Mouse (Mus musculus): ENCODE data around the gene Prpsap1. TPM values are rescaled to one million over a fixed set of nuclear protein-coding genes. Genes with fewer than 3 reads are reported as not detected.

The Prpsap1 gene
- polyA plus RNA-seq, 1 experiment from 2014 or later: 59.3 TPM

DNA sequence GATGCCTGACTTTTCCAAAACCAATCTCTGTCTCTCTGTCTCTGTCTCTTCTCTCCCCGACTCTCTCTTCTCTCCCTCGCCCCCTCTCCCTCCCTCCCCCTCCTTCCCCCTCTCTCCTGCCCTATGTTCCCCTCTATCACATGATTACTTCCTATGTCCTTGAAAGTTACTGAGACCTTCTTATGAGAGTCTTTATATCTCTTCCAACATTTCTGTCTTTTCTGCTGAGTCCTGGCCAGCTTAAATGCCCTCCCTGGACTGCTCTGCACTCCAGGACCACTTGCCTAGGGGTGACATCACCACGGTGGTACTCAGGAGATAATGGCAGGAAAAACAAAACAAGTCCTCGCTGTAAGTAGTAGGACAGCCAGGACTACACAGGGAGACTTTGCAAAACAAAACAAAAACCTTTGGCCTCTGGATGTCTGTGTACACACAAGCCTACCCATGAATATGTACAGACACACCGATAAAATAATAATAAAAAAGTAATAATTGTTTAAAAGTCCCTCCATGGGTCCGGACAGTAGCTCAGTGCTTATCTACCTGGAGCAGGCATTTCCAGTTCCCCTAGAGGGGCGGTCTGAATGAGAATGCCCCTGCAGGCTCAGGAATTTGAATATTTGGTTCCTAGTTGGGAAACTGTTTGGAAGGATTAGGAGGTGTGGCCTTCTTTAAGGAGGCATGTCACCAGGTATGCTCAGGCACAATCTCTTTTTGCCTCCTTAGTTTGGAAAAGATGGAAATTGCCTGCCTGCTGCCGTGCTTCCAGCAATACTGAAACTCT is 69.2 kb downstream of the Prpsap1 start:
- no peak overlapping the region for H3K4me2 ChIP-seq
- H3K4me3 ChIP-seq (replicated peaks): no peak overlapping the region
- H3K27ac ChIP-seq: peak overlapping the region; percentile 55; the same call in 1 of the 2 replicates

DNA sequence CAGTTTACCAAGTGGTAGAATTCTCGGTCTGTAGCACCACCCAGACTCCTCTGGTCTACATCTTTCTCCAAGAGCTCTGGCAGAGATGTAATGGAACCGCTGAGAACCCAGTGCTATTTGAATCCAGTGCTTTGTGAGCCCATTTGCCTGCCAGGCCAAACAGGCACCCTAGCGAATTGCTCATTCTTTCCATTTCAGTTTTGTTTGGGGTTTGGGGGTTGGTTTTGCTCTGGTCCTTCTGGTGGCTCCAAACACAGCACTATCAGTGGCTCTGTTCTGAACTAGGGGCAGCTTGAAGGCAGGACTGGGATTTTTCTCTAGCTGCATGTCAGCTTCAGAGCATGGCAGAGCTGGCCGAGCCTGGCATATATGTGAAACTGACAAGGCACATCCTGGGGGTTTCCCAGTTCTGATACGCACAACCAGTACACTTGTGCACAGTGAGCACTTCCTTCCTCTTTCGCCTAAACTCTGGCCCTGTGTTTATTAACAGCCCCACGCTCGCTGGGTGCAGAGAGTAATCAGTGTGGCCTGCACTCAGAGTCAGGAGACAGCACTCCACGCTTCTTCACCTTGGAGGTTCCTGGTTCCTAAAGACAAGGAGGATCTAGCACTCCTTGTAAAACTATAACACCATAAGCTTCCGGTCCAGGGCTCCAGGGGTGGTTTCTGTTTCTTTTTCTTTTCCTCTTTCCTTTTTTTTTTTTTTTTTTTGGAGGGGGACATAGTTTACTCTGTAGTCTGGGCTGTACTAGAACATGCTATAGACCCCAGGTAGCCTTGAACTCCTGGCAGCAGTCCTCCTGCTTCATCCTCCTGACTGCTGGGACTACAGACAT is 70.0 kb downstream of the Prpsap1 start:
- Histone ChIP-seq H3K36me3 (no peaks in the 10 kb centered on the region), H3K4me1 (replicated peaks) (peaks cover 25% of the 10 kb centered on the region), H3K27me3 (no peaks in the 10 kb centered on the region), H3K4me2 (no peak overlapping the region), H3K27ac (peak overlapping the region; percentile 55), H3K4me3 (replicated peaks) (no peak overlapping the region), H3K9ac (peak overlapping the region; percentile 22; the same call in 1 of the 2 replicates), H3K9me3 (replicated peaks) (no peaks in the 10 kb centered on the region)
- 39% methylated on average over 10 of the region's 10 CpGs for WGBS (ENCODE audit: insufficient replicate concordance)
- DNase-seq (no peak), ATAC-seq (ENCODE audit: low read depth) (no peak)

More for the DNA sequence above, 69.2 kb downstream of the Prpsap1 start:
- Histone ChIP-seq H3K27me3 (no peaks in the 10 kb centered on the region), H3K9ac (0 out of 2 replicates have a peak overlapping the region, but pooled peaks have one; percentile 22), H3K9me3 (replicated peaks) (no peaks in the 10 kb centered on the region), H3K4me1 (replicated peaks) (peaks cover 33% of the 10 kb centered on the region), H3K36me3 (no peaks in the 10 kb centered on the region)
- no peak for DNase-seq
- no peak for ATAC-seq (ENCODE audit: low read depth)
- WGBS (ENCODE audit: insufficient replicate concordance): 26% methylated on average over 8 of the region's 8 CpGs

DNA sequence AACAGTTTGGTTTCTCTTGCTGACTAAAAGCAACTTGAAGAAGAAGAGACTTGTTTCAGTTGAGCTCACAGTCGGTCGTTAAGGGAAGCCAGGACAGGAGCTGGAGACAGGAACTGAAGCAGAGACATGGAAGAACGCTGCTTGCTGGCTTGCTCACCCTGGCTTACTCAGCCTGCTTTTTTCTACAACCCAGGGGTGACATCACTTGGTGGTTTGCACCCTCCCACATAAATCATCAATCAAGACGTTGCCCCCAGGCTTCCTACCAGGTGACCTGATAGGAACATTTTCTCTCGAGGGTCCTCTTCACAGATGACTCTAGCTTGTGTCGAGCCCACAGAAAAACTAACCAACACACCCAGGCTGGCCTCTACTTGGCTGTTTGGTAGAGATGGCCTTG is 70.8 kb downstream of the Prpsap1 start:
- ATAC-seq (ENCODE audit: low read depth): no peak
- 57% methylated on average over 6 of the region's 6 CpGs for WGBS (ENCODE audit: insufficient replicate concordance)

GRCm38 (mm10) chr11:116422562-116422961 is 71.4 kb downstream of the Prpsap1 start:
- 78% methylated on average over 2 of the region's 2 CpGs for WGBS (ENCODE audit: insufficient replicate concordance)
- Histone ChIP-seq H3K4me3 (replicated peaks) (no peak overlapping the region), H3K36me3 (no peaks in the 10 kb centered on the region), H3K27me3 (no peaks in the 10 kb centered on the region), H3K9ac (no peak overlapping the region), H3K9me3 (replicated peaks) (no peaks in the 10 kb centered on the region), H3K4me2 (no peak overlapping the region), H3K27ac (no peak overlapping the region), H3K4me1 (replicated peaks) (peaks cover 26% of the 10 kb centered on the region)
- ATAC-seq (ENCODE audit: low read depth) (no peak), DNase-seq (no peak)

More for the DNA sequence above, 70.8 kb downstream of the Prpsap1 start:
- Histone ChIP-seq H3K9ac (no peak overlapping the region), H3K4me3 (replicated peaks) (no peak overlapping the region), H3K27ac (no peak overlapping the region), H3K36me3 (no peaks in the 10 kb centered on the region), H3K4me2 (no peak overlapping the region), H3K27me3 (no peaks in the 10 kb centered on the region), H3K4me1 (replicated peaks) (peaks cover 22% of the 10 kb centered on the region), H3K9me3 (replicated peaks) (no peaks in the 10 kb centered on the region)
- no peak for DNase-seq

DNA sequence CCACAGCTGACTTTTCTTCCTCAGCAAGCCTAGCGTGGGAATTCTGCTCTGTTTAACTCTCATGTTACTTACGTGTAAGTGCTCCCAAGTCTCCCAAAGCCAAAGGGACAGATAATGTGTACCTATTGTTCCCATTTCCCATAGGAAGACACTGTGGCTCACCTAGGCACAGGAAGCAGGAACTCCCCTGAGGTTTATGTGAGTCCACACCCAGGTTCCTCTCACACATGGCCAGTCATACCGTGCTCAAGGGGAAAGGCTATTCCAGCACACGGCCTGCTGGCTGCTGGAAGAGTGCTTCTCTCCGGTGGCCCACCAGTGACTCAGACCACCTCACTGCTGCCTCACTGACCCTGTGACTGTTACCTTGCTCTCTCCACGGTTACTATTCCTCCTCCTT is 72.9 kb downstream of the Prpsap1 start:
- Histone ChIP-seq H3K4me2 (no peak overlapping the region), H3K4me1 (replicated peaks) (peaks cover 26% of the 10 kb centered on the region), H3K9me3 (replicated peaks) (no peaks in the 10 kb centered on the region), H3K4me3 (replicated peaks) (no peak overlapping the region), H3K27ac (no peak overlapping the region), H3K36me3 (no peaks in the 10 kb centered on the region), H3K9ac (no peak overlapping the region), H3K27me3 (no peaks in the 10 kb centered on the region)
- no peak for ATAC-seq (ENCODE audit: low read depth)
- DNase-seq: no peak
- WGBS (ENCODE audit: insufficient replicate concordance): 68% methylated on average over 6 of the region's 6 CpGs

Other genes with a start within 250 kb of the Prpsap1 start
- 47.6 and 51.6 TPM in 2 replicates for gene Srp68, start 220.0 kb downstream of the Prpsap1 start, polyA plus RNA-seq (2015; fragmentation: Nextera tagmentation; extraction: Ambion mirVana)
- 0.07 TPM in 1 of 2 replicates, not detected in the other for gene Galr2, start 213.3 kb downstream of the Prpsap1 start, polyA plus RNA-seq (2015; fragmentation: Nextera tagmentation; extraction: Ambion mirVana)
- gene Exoc7, start 187.0 kb downstream of the Prpsap1 start, polyA plus RNA-seq (2015; fragmentation: Nextera tagmentation; extraction: Ambion mirVana): 21.3 and 25.1 TPM in 2 replicates
- 1.1 and 1.2 TPM in 2 replicates for gene Foxj1, start 158.8 kb downstream of the Prpsap1 start, polyA plus RNA-seq (2015; fragmentation: Nextera tagmentation; extraction: Ambion mirVana)
- gene Rnf157, start 81.2 kb downstream of the Prpsap1 start, polyA plus RNA-seq (2015; fragmentation: Nextera tagmentation; extraction: Ambion mirVana): 1.1 and 1.4 TPM in 2 replicates
- 28.2 and 33.0 TPM in 2 replicates for gene Ubald2, start 60.1 kb downstream of the Prpsap1 start, polyA plus RNA-seq (2015; fragmentation: Nextera tagmentation; extraction: Ambion mirVana)
- gene Qrich2, start 28.0 kb downstream of the Prpsap1 start, polyA plus RNA-seq (2015; fragmentation: Nextera tagmentation; extraction: Ambion mirVana): not detected in 2 replicates
- 28.5 and 32.7 TPM in 2 replicates for gene Sphk1, start 36.7 kb upstream of the Prpsap1 start, polyA plus RNA-seq (2015; fragmentation: Nextera tagmentation; extraction: Ambion mirVana)
- 17.5 and 22.1 TPM in 2 replicates for gene Ube2o, start 87.2 kb upstream of the Prpsap1 start, polyA plus RNA-seq (2015; fragmentation: Nextera tagmentation; extraction: Ambion mirVana)
- not detected in 2 replicates for gene Aanat, start 92.2 kb upstream of the Prpsap1 start, polyA plus RNA-seq (2015; fragmentation: Nextera tagmentation; extraction: Ambion mirVana)
- 5.8 and 6.6 TPM in 2 replicates for gene Rhbdf2, start 132.8 kb upstream of the Prpsap1 start, polyA plus RNA-seq (2015; fragmentation: Nextera tagmentation; extraction: Ambion mirVana)
- 0.31 and 0.33 TPM in 2 replicates for gene Prcd, start 159.3 kb upstream of the Prpsap1 start, polyA plus RNA-seq (2015; fragmentation: Nextera tagmentation; extraction: Ambion mirVana)
- gene Cygb, start 160.1 kb upstream of the Prpsap1 start, polyA plus RNA-seq (2015; fragmentation: Nextera tagmentation; extraction: Ambion mirVana): 0.60 and 0.70 TPM in 2 replicates